Mouse (Mus musculus): ENCODE data around the gene Naa80. TPM values are rescaled to one million over a fixed set of nuclear protein-coding genes. Genes with fewer than 3 reads are reported as not detected.

Naa80 gene
- polyA plus RNA-seq, 1 experiment = 43.0 TPM

DNA sequence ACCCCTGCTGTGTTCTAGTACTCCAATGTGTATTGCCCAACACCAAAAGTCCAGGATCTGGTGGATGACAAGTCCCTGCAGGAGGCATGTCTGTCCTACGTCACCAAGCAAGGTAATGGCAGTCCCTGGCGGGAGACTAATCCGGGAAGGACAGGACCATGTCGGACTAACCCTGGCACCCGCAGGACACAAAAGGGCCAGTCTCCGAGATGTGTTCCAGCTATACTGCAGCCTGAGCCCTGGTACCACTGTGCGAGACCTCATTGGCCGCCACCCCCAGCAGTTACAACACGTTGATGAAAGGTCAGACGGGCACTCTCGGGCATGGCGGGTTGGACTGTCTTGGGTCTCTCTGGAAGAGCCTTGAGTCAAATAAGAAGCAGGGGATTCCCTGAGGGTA, 34.0 kb upstream of the Naa80 start:
- no peak for DNase-seq
- TF ChIP-seq CTCF (conservative IDR thresholded peaks at IDR 0.05; ENCODE audit: insufficient read depth, insufficient read length, low read depth, low read length) (no peak), POLR2A (IDR thresholded peaks at IDR 0.05; ENCODE audit: low read depth, low read length) (no peak)
- WGBS = 87% methylated on average over 12 of the region's 12 CpGs

DNA sequence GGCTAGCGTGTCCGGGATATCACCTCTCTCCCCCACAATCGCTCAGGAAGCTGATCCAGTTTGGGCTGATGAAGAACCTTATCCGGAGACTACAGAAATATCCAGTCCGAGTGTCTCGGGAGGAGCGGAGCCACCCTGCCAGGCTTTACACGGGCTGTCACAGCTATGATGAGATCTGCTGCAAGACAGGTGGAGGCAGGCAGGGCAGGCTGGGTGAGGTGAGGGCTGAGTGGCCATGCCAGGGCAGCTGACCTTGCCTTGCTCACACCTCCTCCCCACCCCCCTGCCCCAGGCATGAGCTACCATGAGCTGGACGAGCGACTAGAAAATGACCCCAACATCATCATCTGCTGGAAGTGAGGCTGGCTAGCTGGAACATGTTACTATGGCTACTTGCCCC, 33.5 kb upstream of the Naa80 start:
- peaks cover 18% of the 10 kb centered on the region; the same call in 1 of the 2 replicates for H3K4me1 ChIP-seq (ENCODE audit: control insufficient read depth, insufficient read depth, low read length)
- DNase-seq = no peak
- H3K27me3 ChIP-seq (replicated peaks; ENCODE audit: control insufficient read depth, insufficient read depth, low read length) = no peaks in the 10 kb centered on the region
- no peaks in the 10 kb centered on the region for H3K36me3 ChIP-seq (ENCODE audit: control insufficient read depth, insufficient read depth, low read length)
- WGBS = 79% methylated on average over 10 of the region's 10 CpGs
- TF ChIP-seq POLR2A (IDR thresholded peaks at IDR 0.05; ENCODE audit: low read depth, low read length) (no peak), CTCF (conservative IDR thresholded peaks at IDR 0.05; ENCODE audit: insufficient read depth, insufficient read length, low read depth, low read length) (no peak)
- H3K27ac ChIP-seq (ENCODE audit: insufficient read depth, low read depth, low read length) = no peak overlapping the region
- no peak overlapping the region for H3K4me3 ChIP-seq (ENCODE audit: insufficient read depth, low read depth, low read length)

More for the DNA sequence above, 34.0 kb upstream of the Naa80 start:
- H3K27ac ChIP-seq (ENCODE audit: insufficient read depth, low read depth, low read length) = no peak overlapping the region
- H3K36me3 ChIP-seq (ENCODE audit: control insufficient read depth, insufficient read depth, low read length) = no peaks in the 10 kb centered on the region
- H3K4me3 ChIP-seq (ENCODE audit: insufficient read depth, low read depth, low read length) = no peak overlapping the region
- no peaks in the 10 kb centered on the region for H3K27me3 ChIP-seq (replicated peaks; ENCODE audit: control insufficient read depth, insufficient read depth, low read length)
- peaks cover 16% of the 10 kb centered on the region; the same call in 1 of the 2 replicates for H3K4me1 ChIP-seq (ENCODE audit: control insufficient read depth, insufficient read depth, low read length)

- Histone ChIP-seq H3K4me3 (ENCODE audit: insufficient read depth, low read depth, low read length) (no peak overlapping the region), H3K36me3 (ENCODE audit: control insufficient read depth, insufficient read depth, low read length) (no peaks in the 10 kb centered on the region), H3K4me1 (ENCODE audit: control insufficient read depth, insufficient read depth, low read length) (peaks cover 19% of the 10 kb centered on the region; the same call in 1 of the 2 replicates), H3K27me3 (replicated peaks; ENCODE audit: control insufficient read depth, insufficient read depth, low read length) (no peaks in the 10 kb centered on the region), H3K27ac (ENCODE audit: insufficient read depth, low read depth, low read length) (no peak overlapping the region)
- DNase-seq = peak; percentile 83
- 7% methylated on average over 3 of the region's 3 CpGs for WGBS
- TF ChIP-seq POLR2A (IDR thresholded peaks at IDR 0.05; ENCODE audit: low read depth, low read length) = no peak
- peak; percentile 88 for TF ChIP-seq CTCF (conservative IDR thresholded peaks at IDR 0.05; ENCODE audit: insufficient read depth, insufficient read length, low read depth, low read length)
These were observed 33.1 kb upstream of the Naa80 start for GRCm38 (mm10) chr9:107545602-107546001.

DNA sequence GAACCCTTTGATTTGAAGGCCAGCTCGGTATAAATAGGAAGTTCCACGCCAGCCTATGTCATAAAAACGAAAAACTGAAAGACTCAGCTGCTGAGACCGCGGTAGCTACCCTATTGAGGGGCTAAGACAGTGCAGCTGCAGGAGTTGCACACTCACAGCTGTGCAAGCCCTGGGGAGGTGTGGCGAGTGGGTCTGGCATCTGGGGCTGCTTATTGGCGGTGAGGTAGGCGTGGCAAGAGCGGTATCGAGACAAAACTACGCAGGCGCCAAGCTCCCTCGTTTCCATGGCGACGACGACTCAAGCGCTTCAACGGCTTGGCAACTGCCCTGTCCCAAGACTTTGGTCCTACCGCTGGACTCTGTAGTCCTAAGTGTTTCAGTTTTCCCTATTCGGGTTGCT, 31.7 kb upstream of the Naa80 start, which contains the start of gene Zmynd10:
TSS of gene Zmynd10 (plus strand) at position 273 of the 400 bp plus-strand sequence.
- peak; percentile 98 for DNase-seq
- TF ChIP-seq POLR2A (IDR thresholded peaks at IDR 0.05; ENCODE audit: low read depth, low read length) (peak; percentile 32), CTCF (conservative IDR thresholded peaks at IDR 0.05; ENCODE audit: insufficient read depth, insufficient read length, low read depth, low read length) (no peak)
- Histone ChIP-seq H3K27me3 (replicated peaks; ENCODE audit: control insufficient read depth, insufficient read depth, low read length) (no peaks in the 10 kb centered on the region), H3K36me3 (ENCODE audit: control insufficient read depth, insufficient read depth, low read length) (no peaks in the 10 kb centered on the region), H3K4me3 (ENCODE audit: insufficient read depth, low read depth, low read length) (peak within 1 kb of the TSS; percentile 29; the same call in 1 of the 2 replicates), H3K4me1 (ENCODE audit: control insufficient read depth, insufficient read depth, low read length) (peaks cover 25% of the 10 kb centered on the region; the same call in 1 of the 2 replicates), H3K27ac (ENCODE audit: insufficient read depth, low read depth, low read length) (peak within 1 kb of the TSS; percentile 68)
- WGBS = 2% methylated on average over 20 of the region's 20 CpGs

- Histone ChIP-seq H3K4me3 (ENCODE audit: insufficient read depth, low read depth, low read length) (no peak overlapping the region), H3K27ac (ENCODE audit: insufficient read depth, low read depth, low read length) (no peak overlapping the region), H3K36me3 (ENCODE audit: control insufficient read depth, insufficient read depth, low read length) (no peaks in the 10 kb centered on the region), H3K4me1 (ENCODE audit: control insufficient read depth, insufficient read depth, low read length) (peaks cover 26% of the 10 kb centered on the region; the same call in 1 of the 2 replicates), H3K27me3 (replicated peaks; ENCODE audit: control insufficient read depth, insufficient read depth, low read length) (no peaks in the 10 kb centered on the region)
- WGBS = 83% methylated on average over 5 of the region's 5 CpGs
- DNase-seq = no peak
- TF ChIP-seq POLR2A (IDR thresholded peaks at IDR 0.05; ENCODE audit: low read depth, low read length) (no peak), CTCF (conservative IDR thresholded peaks at IDR 0.05; ENCODE audit: insufficient read depth, insufficient read length, low read depth, low read length) (no peak)
These were observed 30.7 kb upstream of the Naa80 start for GRCm38 (mm10) chr9:107547957-107548356.

DNA sequence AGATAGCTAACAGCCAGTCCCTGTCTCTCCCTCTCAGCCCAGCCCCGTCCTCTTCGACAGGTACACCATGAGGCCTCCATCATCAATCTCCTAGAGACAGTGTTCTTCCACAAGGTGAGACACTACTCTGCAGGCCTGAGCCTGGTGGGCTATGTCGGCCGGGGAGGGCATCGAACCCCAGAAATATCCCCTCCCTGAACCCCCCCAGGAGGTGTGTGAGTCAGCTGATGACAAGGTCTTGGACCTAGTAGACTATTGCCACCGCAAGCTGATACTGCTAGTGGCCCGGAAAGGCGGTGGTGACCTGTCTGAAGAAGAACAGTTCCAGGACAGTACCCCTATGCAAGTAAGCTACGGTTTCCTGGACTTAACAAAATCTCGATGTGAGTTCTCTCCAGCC, 29.9 kb upstream of the Naa80 start:
- H3K36me3 ChIP-seq (ENCODE audit: control insufficient read depth, insufficient read depth, low read length) = no peaks in the 10 kb centered on the region
- no peak overlapping the region for H3K27ac ChIP-seq (ENCODE audit: insufficient read depth, low read depth, low read length)
- WGBS = 91% methylated on average over 10 of the region's 10 CpGs
- peaks cover 31% of the 10 kb centered on the region; the same call in 1 of the 2 replicates for H3K4me1 ChIP-seq (ENCODE audit: control insufficient read depth, insufficient read depth, low read length)
- no peaks in the 10 kb centered on the region for H3K27me3 ChIP-seq (replicated peaks; ENCODE audit: control insufficient read depth, insufficient read depth, low read length)
- no peak for DNase-seq
- H3K4me3 ChIP-seq (ENCODE audit: insufficient read depth, low read depth, low read length) = no peak overlapping the region
- no peak for TF ChIP-seq POLR2A (IDR thresholded peaks at IDR 0.05; ENCODE audit: low read depth, low read length)
- TF ChIP-seq CTCF (conservative IDR thresholded peaks at IDR 0.05; ENCODE audit: insufficient read depth, insufficient read length, low read depth, low read length) = no peak

- no peaks in the 10 kb centered on the region for H3K27me3 ChIP-seq (replicated peaks; ENCODE audit: control insufficient read depth, insufficient read depth, low read length)
- H3K27ac ChIP-seq (ENCODE audit: insufficient read depth, low read depth, low read length) = no peak overlapping the region
- H3K4me3 ChIP-seq (ENCODE audit: insufficient read depth, low read depth, low read length) = no peak overlapping the region
- no peak for DNase-seq
- H3K36me3 ChIP-seq (ENCODE audit: control insufficient read depth, insufficient read depth, low read length) = no peaks in the 10 kb centered on the region
- H3K4me1 ChIP-seq (ENCODE audit: control insufficient read depth, insufficient read depth, low read length) = peaks cover 32% of the 10 kb centered on the region; the same call in 1 of the 2 replicates
- no peak for TF ChIP-seq CTCF (conservative IDR thresholded peaks at IDR 0.05; ENCODE audit: insufficient read depth, insufficient read length, low read depth, low read length)
- 87% methylated on average over 20 of the region's 20 CpGs for WGBS
These were observed 29.2 kb upstream of the Naa80 start for GRCm38 (mm10) chr9:107549297-107550074.
